Mouse (Mus musculus) testis, postnatal 10 days (tissue): ENCODE measurements around the gene Gm20388.

ENCODE experiments used
- DNase-seq: peaks from one replicate; pipeline ENCODE4 v3.0.0; 2021; ENCODE audit warnings: low spot score

Gm20388 gene

DNA sequence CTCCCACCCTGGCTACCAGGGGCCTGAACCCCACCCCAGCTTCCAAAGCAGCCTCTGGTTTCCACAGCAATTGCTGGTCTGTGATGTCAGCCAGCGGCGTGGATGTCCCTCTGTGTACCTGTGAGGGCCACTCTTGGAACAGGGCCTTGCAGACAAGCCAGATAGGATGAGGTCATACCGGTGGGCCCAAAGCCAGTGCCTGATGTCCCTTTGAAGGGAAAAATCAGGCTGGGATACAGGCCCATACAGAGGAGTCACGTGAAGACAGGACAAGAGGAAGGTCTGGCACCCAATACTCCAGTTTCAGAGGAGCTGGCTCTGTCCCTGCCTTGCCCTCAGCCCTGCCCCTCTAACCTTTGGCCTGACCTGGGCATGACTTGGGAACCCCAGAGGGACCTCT is 2289.2 kb downstream of the Gm20388 start:
- DNase-seq, result no peak

GRCm38 (mm10) chr8:122211591-122211990 is 2300.9 kb downstream of the Gm20388 start:
- no peak for DNase-seq

DNA sequence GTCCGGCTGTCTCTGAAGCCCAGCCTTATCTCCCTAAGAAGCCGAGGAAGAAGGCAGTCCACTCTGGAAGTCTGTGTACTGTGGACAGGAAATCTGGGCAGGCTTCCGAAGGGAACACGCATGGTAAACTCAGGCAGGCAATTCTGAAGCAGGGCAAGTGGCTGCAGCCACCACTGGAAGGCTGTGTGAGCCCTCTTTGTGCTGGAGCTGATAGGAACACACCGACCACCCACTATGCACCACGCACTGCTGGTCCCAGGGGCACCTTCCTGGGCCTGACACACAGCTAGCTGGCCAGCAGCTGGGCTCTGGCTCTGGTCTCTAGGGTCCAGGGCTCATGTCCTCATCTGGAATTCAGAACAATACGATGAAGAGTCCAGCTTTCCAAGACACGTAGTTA is 2305.0 kb downstream of the Gm20388 start:
- DNase-seq, result peak; percentile 58

- DNase-seq, result no peak
These were observed 2305.8 kb downstream of the Gm20388 start for GRCm38 (mm10) chr8:122216433-122216832.

DNA sequence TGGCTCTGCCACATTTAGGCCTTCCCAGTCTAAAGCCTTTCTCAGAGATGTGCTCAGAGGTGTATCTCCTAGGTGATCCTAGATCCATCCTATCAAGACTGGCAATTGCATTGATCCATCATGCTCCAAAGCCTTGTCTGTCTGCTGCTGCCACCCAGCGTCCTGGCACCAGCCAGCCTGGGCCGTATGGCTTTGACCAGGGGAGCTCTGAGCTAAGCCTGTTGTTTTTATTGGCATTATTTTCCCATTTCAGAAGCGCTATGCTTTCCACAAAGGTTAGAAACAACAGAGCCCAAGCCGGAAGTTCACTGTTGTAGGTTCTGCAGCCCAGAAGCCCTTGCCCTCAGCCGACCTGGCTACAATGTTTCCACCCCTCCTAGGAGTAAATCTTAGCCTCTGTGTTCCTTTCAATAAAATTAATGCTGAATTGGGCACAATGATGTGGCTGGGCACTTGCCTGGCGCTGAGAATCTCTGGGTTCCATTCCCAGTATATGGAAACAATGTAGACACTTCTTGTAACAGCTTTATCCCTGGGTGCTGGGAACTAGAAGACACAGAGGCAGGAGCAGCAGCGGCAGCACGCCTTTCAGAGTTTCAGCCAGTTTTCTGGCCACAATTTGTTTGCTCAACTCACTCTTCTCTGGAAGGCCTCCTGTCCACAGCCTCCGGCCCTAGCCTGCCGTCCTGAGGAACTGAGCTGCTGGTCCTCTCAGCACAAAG is 2307.0 kb downstream of the Gm20388 start:
- no peak for DNase-seq

DNA sequence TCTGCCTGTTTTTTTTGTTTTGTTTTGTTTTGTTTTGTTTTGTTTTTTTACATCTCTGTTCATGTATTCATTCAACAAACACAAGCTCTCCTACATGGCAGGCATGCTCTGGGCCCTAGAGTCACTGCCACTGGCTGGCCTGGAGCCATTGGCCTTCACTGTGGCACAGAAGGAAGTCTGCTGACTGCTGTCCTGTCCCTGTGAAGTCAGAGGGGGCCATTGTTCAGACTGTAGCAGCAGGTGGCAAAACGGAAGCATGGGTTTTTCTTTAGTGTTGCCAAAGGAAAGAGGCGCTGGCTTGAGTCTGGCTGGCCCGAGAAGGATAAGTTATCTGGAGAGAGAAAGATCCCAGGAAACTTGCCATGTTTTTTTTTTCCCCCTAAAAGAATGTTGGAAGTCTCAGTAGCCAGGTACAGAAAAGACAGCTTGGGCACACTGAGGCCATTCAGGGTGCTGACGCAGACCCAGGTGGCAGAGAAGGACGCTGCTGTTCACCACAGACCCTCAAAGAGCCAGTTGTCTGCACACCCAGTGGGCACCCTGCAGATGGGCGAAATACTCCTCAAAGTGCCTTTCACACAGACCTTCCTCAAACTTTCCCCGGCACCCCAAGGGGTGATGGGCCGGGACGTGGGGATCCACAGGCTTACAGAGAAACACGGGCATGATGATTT is 2313.5 kb downstream of the Gm20388 start:
- no peak for DNase-seq

GRCm38 (mm10) chr8:122224650-122225022 is 2314.0 kb downstream of the Gm20388 start:
- DNase-seq, result no peak

- DNase-seq, result no peak
These were observed 2314.8 kb downstream of the Gm20388 start for GRCm38 (mm10) chr8:122225446-122225845.

- no peak for DNase-seq
These were observed 2316.7 kb downstream of the Gm20388 start for GRCm38 (mm10) chr8:122227345-122227744.

- no peak for DNase-seq
These were observed 2318.3 kb downstream of the Gm20388 start for GRCm38 (mm10) chr8:122228792-122229575.

DNA sequence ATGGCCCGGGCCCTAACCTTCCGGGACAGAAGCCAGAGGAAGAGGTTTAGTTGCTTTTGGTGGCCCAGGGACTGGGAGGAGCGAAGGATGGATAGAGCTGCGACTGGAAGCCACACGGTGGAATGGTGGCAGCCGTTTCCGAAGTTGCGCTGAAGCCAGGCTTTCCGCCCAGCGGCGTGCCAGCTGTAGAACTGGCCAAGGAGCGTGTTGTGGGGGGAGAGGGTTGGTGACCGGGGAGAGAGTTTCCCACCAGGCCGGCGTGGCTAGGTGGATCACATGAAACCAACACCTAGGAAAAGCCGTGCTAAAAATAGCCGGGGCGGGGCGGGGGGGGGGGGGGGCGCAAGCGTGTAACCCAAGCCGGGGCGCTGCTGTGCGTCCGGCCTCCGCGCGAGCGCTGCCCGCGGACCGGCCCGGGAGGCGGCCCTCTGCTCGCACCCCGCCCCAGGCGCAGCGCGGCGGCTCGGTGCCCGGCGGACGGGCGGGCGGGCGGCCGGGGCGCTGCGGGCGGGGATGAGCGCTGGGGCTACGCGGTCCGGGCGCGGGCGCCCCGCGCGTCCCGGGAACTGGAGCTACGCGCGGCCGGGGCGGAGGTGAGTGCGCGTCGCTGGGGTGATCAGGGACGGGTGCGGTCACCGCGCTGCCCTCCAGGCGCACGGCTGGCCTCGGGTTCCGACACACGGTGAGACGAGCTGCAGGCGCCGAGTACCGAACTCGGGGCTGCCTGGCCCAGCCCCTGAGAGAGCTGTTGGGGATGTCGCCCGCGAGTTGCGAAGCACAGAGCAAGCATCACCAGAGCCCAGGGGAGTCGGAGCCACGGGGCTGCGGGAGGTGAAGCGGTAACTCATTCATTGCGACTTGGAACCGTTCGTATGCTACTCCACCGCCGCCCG is 2319.4 kb downstream of the Gm20388 start:
- DNase-seq, result no peak

- DNase-seq, result peak; percentile 87
These were observed 2320.2 kb downstream of the Gm20388 start for GRCm38 (mm10) chr8:122230712-122231337.

DNA sequence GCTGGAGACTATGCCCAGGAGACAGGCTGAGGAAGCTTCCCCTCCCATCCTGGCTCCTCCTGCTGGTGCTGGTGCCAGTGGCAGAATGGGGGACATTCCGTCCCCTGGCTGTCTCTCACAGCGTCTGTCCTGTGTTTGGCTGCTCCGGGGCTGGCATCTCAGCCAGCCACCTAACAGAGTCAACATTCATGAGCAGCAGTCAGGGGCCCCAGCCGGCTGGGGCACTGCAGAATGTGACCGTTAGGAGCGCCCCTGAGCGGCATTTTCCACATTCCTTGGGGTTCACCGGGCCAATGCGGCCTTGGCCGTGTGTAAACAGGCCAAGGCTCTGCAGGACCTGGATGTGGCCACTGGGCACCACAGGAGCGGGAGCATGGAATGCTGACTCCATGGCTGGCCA is 2323.4 kb downstream of the Gm20388 start:
- peak; percentile 80 for DNase-seq

- no peak for DNase-seq
These were observed 2325.9 kb downstream of the Gm20388 start for GRCm38 (mm10) chr8:122236521-122236920.

DNA sequence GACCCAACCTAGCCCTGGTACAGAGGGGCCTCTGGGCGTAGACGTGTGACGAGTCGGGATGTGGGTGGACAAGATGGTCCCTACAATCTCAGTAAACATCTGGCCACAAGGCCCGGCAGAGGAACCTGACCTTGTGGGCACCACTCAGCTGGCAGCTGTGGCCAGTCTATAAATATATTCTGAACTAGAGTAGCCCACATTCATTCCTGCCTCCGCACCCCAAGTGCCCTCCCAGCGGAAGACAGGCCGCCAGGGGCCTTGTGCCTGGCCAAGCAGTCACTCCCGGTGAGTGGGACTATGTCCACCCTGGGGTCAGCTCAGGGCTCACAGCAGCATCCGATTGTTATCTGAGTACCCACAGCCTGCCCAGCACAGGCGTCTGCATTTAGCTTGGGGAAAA is 2327.6 kb downstream of the Gm20388 start:
- DNase-seq, result no peak

- no peak for DNase-seq
These were observed 2328.1 kb downstream of the Gm20388 start for GRCm38 (mm10) chr8:122238731-122239130.

DNA sequence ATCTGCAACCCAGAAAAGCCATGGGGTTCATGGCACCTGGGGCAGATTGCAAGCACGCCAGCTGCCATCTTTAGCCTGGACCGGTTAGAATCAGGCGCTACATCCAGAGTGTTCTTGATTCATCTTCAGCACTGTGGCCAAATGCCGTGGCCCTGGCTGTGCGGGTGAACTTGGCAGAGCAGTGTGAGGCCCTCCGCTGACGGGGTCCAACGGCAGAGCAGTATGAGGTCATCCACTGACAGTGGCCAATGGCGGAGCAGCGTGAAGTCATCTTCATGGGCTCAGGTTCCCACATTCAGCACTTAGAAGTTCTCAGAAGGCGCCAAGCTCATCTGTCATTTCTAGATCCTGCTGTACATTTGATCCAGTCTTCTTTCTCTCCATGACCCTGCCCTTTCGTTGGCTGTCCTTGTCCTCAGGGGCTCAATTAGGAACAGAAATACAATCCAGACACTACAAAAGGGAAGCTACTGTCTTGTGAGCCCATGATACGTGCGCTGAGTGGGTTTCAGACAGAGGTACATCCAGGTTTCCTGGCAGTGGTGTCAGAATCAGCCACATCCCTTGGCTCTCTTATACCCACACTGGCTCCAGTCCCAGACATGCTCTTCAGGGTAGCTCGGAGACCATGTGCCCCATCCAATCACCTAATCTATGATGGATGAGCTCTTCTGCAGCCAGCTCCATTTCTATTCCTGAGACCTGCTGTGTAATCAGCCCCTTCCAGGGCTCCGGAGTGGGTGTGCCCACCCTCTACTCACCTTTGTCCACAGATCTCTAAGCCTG is 2329.8 kb downstream of the Gm20388 start:
- no peak for DNase-seq

DNA sequence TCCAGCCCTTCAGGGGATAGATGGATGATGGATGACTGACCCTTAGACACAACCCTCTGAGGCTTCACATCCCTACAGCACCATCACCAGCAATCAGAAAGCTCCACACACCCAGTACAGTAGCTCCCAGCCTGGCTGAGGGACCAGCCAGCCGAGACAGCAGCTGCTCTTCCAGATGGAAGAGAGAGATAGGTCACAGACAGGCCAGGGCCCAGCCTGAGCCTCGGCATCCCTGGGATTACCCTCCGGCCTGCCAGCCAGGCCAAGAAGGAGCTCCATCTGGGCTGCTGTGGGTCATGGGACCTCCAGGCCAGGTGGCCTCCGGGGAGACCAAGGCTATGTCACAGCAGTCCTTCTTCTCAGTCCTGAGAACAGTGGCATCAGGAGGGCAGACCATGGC is 2332.7 kb downstream of the Gm20388 start:
- no peak for DNase-seq

DNA sequence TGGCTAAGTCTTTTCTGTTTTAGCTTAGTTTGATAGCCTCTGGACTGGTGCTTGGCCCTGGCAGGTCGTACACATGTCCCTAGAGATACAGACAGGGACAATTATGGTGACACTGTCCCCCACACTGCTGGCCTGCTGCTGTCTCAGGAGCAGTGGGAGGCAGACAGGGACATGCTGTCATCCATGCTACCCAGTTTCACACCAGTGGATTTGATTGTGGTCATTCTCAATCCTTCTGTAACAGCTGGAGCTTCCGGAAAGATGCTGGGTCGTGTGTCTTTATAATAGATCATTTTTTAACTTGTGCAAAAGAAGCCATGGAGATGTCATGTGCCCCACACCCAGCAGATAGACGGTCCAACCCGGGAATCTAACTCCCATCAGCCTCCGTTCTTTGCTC is 2334.5 kb downstream of the Gm20388 start:
- DNase-seq, result no peak
